Mouse (Mus musculus) lung, adult 2 months (tissue): Measurements from ENCODE around the gene Impg2.

Source experiments
- CTCF ChIP-seq: fragments of 200-500 bp; IDR thresholded peaks from 2 replicates; pipeline ENCODE4 v1.5.1; 2011; ENCODE audit warnings: mild to moderate bottlenecking, low read length, control low read depth; ENCODE audit not compliant: insufficient read depth
- POLR2A ChIP-seq: fragments of 200-500 bp; IDR thresholded peaks from 2 replicates; pipeline ENCODE4 v1.6.1; 2011; ENCODE audit warnings: low read depth, mild to moderate bottlenecking, control low read depth, low read length, borderline replicate concordance; ENCODE audit errors: extremely low read depth

GRCm38 (mm10) chr16:56298836-56299235 is 94.7 kb downstream of the Impg2 start:
- TF ChIP-seq POLR2A (no peak), CTCF (no peak)
